16 mouse cellular contexts compared by ENCODE assay signal in genomic region chr17:25700863-25701496, GRCm38 (mm10). TPM values are rescaled to one million over a fixed set of nuclear protein-coding genes. Genes with fewer than 3 reads are reported as not detected.
DNase-seq lines count a peak whose midpoint lies in the region; ATAC-seq and TF ChIP-seq lines count a peak whose summit lies in the region.
"Had no signal": no experiment of that assay in that cellular context is flagged by ENCODE, and none has a peak within 500 bp of the region (broad histone marks: within the 10 kb centered on the region; RNA-seq: fewer than 3 reads in every experiment).

No protein-coding gene starts in this region.

- H3K9me3 ChIP-seq in liver, embryonic 12.5 days (replicated peaks), result no peaks in the 10 kb centered on the region
- H3K9me3 ChIP-seq: embryonic facial prominence, embryonic 15.5 days; limb, embryonic 12.5 days had no signal

- H3K4me3 ChIP-seq in liver, adult 2 months (ENCODE audit: insufficient read depth, low read depth, low read length), result no peak overlapping the region
- H3K4me3 ChIP-seq in liver, embryonic 12.5 days, result no peak overlapping the region
- H3K4me3 ChIP-seq: embryonic facial prominence, embryonic 15.5 days; limb, embryonic 12.5 days had no signal

- no peak overlapping the region for H3K4me2 ChIP-seq in liver, embryonic 12.5 days
- H3K4me2 ChIP-seq: embryonic facial prominence, embryonic 15.5 days; limb, embryonic 12.5 days had no signal

- no peaks in the 10 kb centered on the region for H3K4me1 ChIP-seq in liver, adult 2 months (ENCODE audit: control insufficient read depth, insufficient read depth, low read length)
- H3K4me1 ChIP-seq in liver, embryonic 12.5 days, result no peaks in the 10 kb centered on the region
- H3K4me1 ChIP-seq: embryonic facial prominence, embryonic 15.5 days had no signal

- no peaks in the 10 kb centered on the region for H3K79me2 ChIP-seq in liver, adult 2 months (ENCODE audit: control insufficient read depth, insufficient read depth, low read length)

- no peak for TF ChIP-seq POLR2A in liver, adult 2 months (IDR thresholded peaks at IDR 0.05; ENCODE audit: extremely low read depth, insufficient read depth, low read length)

- H3K27ac ChIP-seq in liver, adult 2 months (replicated peaks; ENCODE audit: insufficient read depth, low read depth, low read length), result no peak overlapping the region
- H3K27ac ChIP-seq in liver, embryonic 12.5 days, result no peak overlapping the region
- H3K27ac ChIP-seq: embryonic facial prominence, embryonic 15.5 days; limb, embryonic 12.5 days had no signal

- no peak for ATAC-seq in liver, embryonic 12.5 days

- WGBS in liver, adult 2 months, result 60% methylated on average over 9 of the region's 9 CpGs
- 52% methylated on average over 9 of the region's 9 CpGs for WGBS in liver, embryonic 12.5 days (ENCODE audit: insufficient replicate concordance)

- no peaks in the 10 kb centered on the region for H3K27me3 ChIP-seq in liver, adult 2 months (ENCODE audit: control insufficient read depth, insufficient read depth, low read length)
- peaks cover 6% of the 10 kb centered on the region; the same call in 1 of the 2 replicates for H3K27me3 ChIP-seq in liver, embryonic 12.5 days (replicated peaks)
- H3K27me3 ChIP-seq: embryonic facial prominence, embryonic 15.5 days; limb, embryonic 12.5 days had no signal

- peak; percentile 46 for DNase-seq in embryo, embryonic 10.5 days (ENCODE audit: low spot score)
- no peak for DNase-seq in embryo, embryonic 11 days
- DNase-seq in liver, adult 2 months (ENCODE audit: extremely low read depth, low read depth, low spot score), result no peak
- DNase-seq in A20 (ENCODE audit: low read depth, low spot score), result peak; percentile 61
- peak; percentile 75 for DNase-seq in R1 (ENCODE audit: low read depth, low spot score)
- no peak for DNase-seq in urinary bladder, postnatal 4 days (ENCODE audit: low spot score in 2 of 2)
- no peak for DNase-seq in yolk sac, embryonic 10.5 days (ENCODE audit: low spot score)
- DNase-seq: cerebellum, adult 9-11 months; heart, postnatal 4 days; kidney, adult 8-10 months had no signal

- H3K36me3 ChIP-seq in liver, adult 2 months (ENCODE audit: control insufficient read depth, insufficient read depth, low read length), result no peaks in the 10 kb centered on the region
- no peaks in the 10 kb centered on the region for H3K36me3 ChIP-seq in liver, embryonic 12.5 days
- H3K36me3 ChIP-seq: embryonic facial prominence, embryonic 15.5 days; limb, embryonic 12.5 days had no signal

- no peak overlapping the region for H3K9ac ChIP-seq in liver, adult 2 months (ENCODE audit: low read depth, low read length)
- no peak overlapping the region for H3K9ac ChIP-seq in liver, embryonic 12.5 days
- H3K9ac ChIP-seq: embryonic facial prominence, embryonic 15.5 days; limb, embryonic 12.5 days had no signal

- TF ChIP-seq CTCF in liver, adult 2 months (IDR thresholded peaks at IDR 0.05; ENCODE audit: low read depth, low read length), result peak; percentile 34; the same call in 1 of the 2 replicates

RNA-seq across cellular contexts. Expression of gene Gng13, which starts 16.0 kb away (rescaled TPM):
- not detected in 2 replicates for total RNA-seq in liver, adult 2 months (2014; rRNA removed)
- polyA plus RNA-seq in liver, adult 2 months (2012; rRNA removed), result not detected in 2 replicates
- polyA plus RNA-seq in liver, embryonic 12.5 days (2016; fragmentation: Nextera tagmentation; extraction: Ambion mirVana), result 1.2 and 1.4 TPM in 2 replicates
- total RNA-seq: granulocyte monocyte progenitor cell, adult 5-6 weeks; neutrophil, adult 5-6 weeks had no signal

RNA-seq across cellular contexts. Expression of gene Chtf18, which starts 26.2 kb away (rescaled TPM):
- 0.18 and 0.47 TPM in 2 replicates for total RNA-seq in liver, adult 2 months (2014; rRNA removed)
- 0.31 and 0.35 TPM in 2 replicates for polyA plus RNA-seq in liver, adult 2 months (2012; rRNA removed)
- polyA plus RNA-seq in liver, embryonic 12.5 days (2016; fragmentation: Nextera tagmentation; extraction: Ambion mirVana), result 33.3 and 37.6 TPM in 2 replicates

RNA-seq across cellular contexts. Expression of gene Rpusd1, which starts 26.5 kb away (rescaled TPM):
- 1.0 and 2.1 TPM in 2 replicates for total RNA-seq in liver, adult 2 months (2014; rRNA removed)
- polyA plus RNA-seq in liver, adult 2 months (2012; rRNA removed), result 7.3 and 9.0 TPM in 2 replicates
- 8.8 and 10.3 TPM in 2 replicates for polyA plus RNA-seq in liver, embryonic 12.5 days (2016; fragmentation: Nextera tagmentation; extraction: Ambion mirVana)

RNA-seq across cellular contexts. Expression of gene Mslnl, which starts 34.9 kb away (rescaled TPM):
- total RNA-seq in liver, adult 2 months (2014; rRNA removed), result not detected in 2 replicates
- polyA plus RNA-seq in liver, adult 2 months (2012; rRNA removed), result not detected in 2 replicates
- polyA plus RNA-seq in liver, embryonic 12.5 days (2016; fragmentation: Nextera tagmentation; extraction: Ambion mirVana), result not detected in 2 replicates
- total RNA-seq: granulocyte monocyte progenitor cell, adult 5-6 weeks; heart, postnatal 4 days; layer of hippocampus, postnatal 10 days; neutrophil, adult 5-6 weeks had no signal
- polyA plus RNA-seq: limb, embryonic 12.5 days had no signal

RNA-seq across cellular contexts. Expression of gene Msln, which starts 53.2 kb away (rescaled TPM):
- 0.34 and 0.74 TPM in 2 replicates for total RNA-seq in liver, adult 2 months (2014; rRNA removed)
- polyA plus RNA-seq in liver, adult 2 months (2012; rRNA removed), result 1.1 and 2.0 TPM in 2 replicates
- 0.26 and 0.30 TPM in 2 replicates for polyA plus RNA-seq in liver, embryonic 12.5 days (2016; fragmentation: Nextera tagmentation; extraction: Ambion mirVana)
- total RNA-seq: granulocyte monocyte progenitor cell, adult 5-6 weeks had no signal
- polyA plus RNA-seq: limb, embryonic 12.5 days had no signal

Comparison
In these comparisons a context has a peak if more than half of its experiments do, and no peak if none do; other contexts are left out.
1. DNase-seq: peak in embryo, embryonic 10.5 days (single experiment), A20 (single experiment) and R1 (single experiment); none in embryo, embryonic 11 days (single experiment), liver, adult 2 months (single experiment), urinary bladder, postnatal 4 days (0 of 2) and yolk sac, embryonic 10.5 days (single experiment).
2. RNA of gene Chtf18, which starts 26.2 kb away (polyA plus RNA-seq): 33.3 to 37.6 TPM in liver, embryonic 12.5 days; 0.31 to 0.35 TPM in liver, adult 2 months; every median in the first group is over 10 times any median in the second.